Mouse (Mus musculus) embryonic facial prominence, embryonic 11.5 days (tissue): ENCODE measurements around the gene Mvb12b. TPM values are rescaled to one million over a fixed set of nuclear protein-coding genes. Genes with fewer than 3 reads are reported as not detected.

Experiments used
- ATAC-seq: fragments of 200-750 bp; cut with Nextera tagmentation; replicated peaks from 2 replicates; pipeline ENCODE4 v1.8.0; 2017; ENCODE audit warnings: low read depth; ENCODE audit not compliant: insufficient number of reproducible peaks, low FRiP score, low TSS enrichment
- DNase-seq: peaks from one replicate; pipeline ENCODE4 v3.0.0-alpha.2; 2015; ENCODE audit warnings: low spot score
- H3K27ac ChIP-seq: fragments of 300-500 bp; sonication (generic); replicated peaks from 2 replicates; pipeline ENCODE4 v1.5.1; 2014; ENCODE audit warnings: mild to moderate bottlenecking, low read depth, low read length, control low read depth
- H3K27me3 ChIP-seq: fragments of 300-500 bp; sonication (generic); 2 replicates; pipeline ENCODE4 v1.6.1; 2014; ENCODE audit warnings: mild to moderate bottlenecking, low read length, moderate library complexity, mixed read lengths; ENCODE audit not compliant: control insufficient read depth, insufficient read depth
- H3K36me3 ChIP-seq: fragments of 300-500 bp; sonication (generic); replicated peaks from 2 replicates; pipeline ENCODE4 v1.6.1; 2014; ENCODE audit warnings: low read depth, mild to moderate bottlenecking, low read length, moderate library complexity, mixed read lengths; ENCODE audit not compliant: control insufficient read depth, insufficient read depth
- H3K4me1 ChIP-seq: fragments of 300-500 bp; sonication (generic); 2 replicates; pipeline ENCODE4 v1.6.1; 2014; ENCODE audit warnings: low read length, mixed read lengths; ENCODE audit not compliant: control insufficient read depth, insufficient read depth
- H3K4me2 ChIP-seq: fragments of 300-500 bp; sonication (generic); 2 replicates; pipeline ENCODE4 v1.6.1; 2014; ENCODE audit warnings: low read depth, mild to moderate bottlenecking, control low read depth, low read length, moderate library complexity
- H3K4me3 ChIP-seq: fragments of 300-500 bp; sonication (generic); 2 replicates; pipeline ENCODE4 v1.5.1; 2014; ENCODE audit warnings: low read depth, low read length, control low read depth
- H3K9ac ChIP-seq: fragments of 300-500 bp; sonication (generic); replicated peaks from 2 replicates; pipeline ENCODE4 v1.6.1; 2014; ENCODE audit warnings: mild to moderate bottlenecking, control low read depth, low read length
- H3K9me3 ChIP-seq: fragments of 300-500 bp; sonication (generic); replicated peaks from 2 replicates; pipeline ENCODE4 v1.6.1; 2016; ENCODE audit warnings: mild to moderate bottlenecking, low read length, inconsistent platforms, mixed read lengths; ENCODE audit not compliant: control insufficient read depth
- WGBS: fragments of 180-500 bp; shearing (Covaris S2); extraction: QIAGEN DNeasy Blood & Tissue Kit; methylation state at CpG from one replicate; pipeline ENCODE4 v1.1.7; 2014; 5-methylcytosine and 5-hydroxymethylcytosine counted together
- polyA plus RNA-seq: library from polyadenylated mRNA; unstranded; fragments of >200 nt; fragmentation: Nextera tagmentation; extraction: Ambion mirVana; gene quantifications from 2 replicates; pipeline ENCODE4 v1.2.1, GENCODE M21; 2014

Mvb12b gene
- 23.3 and 25.6 TPM in 2 replicates for polyA plus RNA-seq

GRCm38 (mm10) chr2:33887328-33888099, at the start of gene Mvb12b:
Gene Mvb12b (minus strand): TSS chr2:33887946.
- Histone ChIP-seq H3K4me1 (no peaks in the 10 kb centered on the region), H3K9me3 (no peaks in the 10 kb centered on the region), H3K36me3 (no peaks in the 10 kb centered on the region), H3K27me3 (no peaks in the 10 kb centered on the region), H3K4me2 (peak within 1 kb of the TSS; percentile 88), H3K9ac (peak within 1 kb of the TSS; percentile 96), H3K4me3 (peak within 1 kb of the TSS; percentile 81), H3K27ac (peak within 1 kb of the TSS; percentile 77)
- ATAC-seq (peak; percentile 64), DNase-seq (peak; percentile 59)
- under 1% methylated on average over 19 of the region's 67 CpGs for WGBS

DNA sequence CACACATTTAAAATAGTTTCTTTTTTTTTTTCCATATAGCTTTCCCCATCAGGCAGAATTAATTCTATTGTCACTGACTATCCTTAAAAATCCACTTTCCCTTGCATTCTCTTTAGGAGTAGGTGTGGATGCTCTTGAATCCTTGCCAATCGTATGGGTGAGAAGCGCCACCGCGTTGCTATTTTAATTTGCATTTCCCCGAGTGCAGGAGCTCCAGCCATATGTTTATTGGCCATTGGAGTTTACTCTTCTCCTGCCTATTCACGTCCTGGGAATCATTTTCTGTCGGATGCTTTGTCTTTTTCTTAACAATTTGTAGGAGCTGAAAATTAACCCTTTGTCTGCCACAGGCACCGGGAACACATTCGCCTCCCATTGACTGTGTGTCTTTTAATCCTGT, 48.0 kb upstream of the Mvb12b start:
- no peak overlapping the region for H3K27ac ChIP-seq
- no peak overlapping the region for H3K9ac ChIP-seq
- WGBS = 65% methylated on average over 9 of the region's 9 CpGs
- no peaks in the 10 kb centered on the region for H3K36me3 ChIP-seq
- H3K9me3 ChIP-seq = no peaks in the 10 kb centered on the region; the same call in 1 of the 2 replicates
- H3K4me1 ChIP-seq = no peaks in the 10 kb centered on the region
- H3K27me3 ChIP-seq = no peaks in the 10 kb centered on the region
- no peak for DNase-seq
- no peak overlapping the region for H3K4me2 ChIP-seq
- no peak overlapping the region for H3K4me3 ChIP-seq
- ATAC-seq = no peak

GRCm38 (mm10) chr2:33933606-33934510, 46.1 kb upstream of the Mvb12b start:
- WGBS = 62% methylated on average over 10 of the region's 10 CpGs
- H3K9ac ChIP-seq = no peak overlapping the region
- DNase-seq (no peak), ATAC-seq (peak; percentile 85)
- H3K27ac ChIP-seq = no peak overlapping the region
- no peaks in the 10 kb centered on the region for H3K27me3 ChIP-seq
- H3K4me2 ChIP-seq = no peak overlapping the region
- H3K36me3 ChIP-seq = no peaks in the 10 kb centered on the region
- no peaks in the 10 kb centered on the region; the same call in 1 of the 2 replicates for H3K9me3 ChIP-seq
- H3K4me3 ChIP-seq = no peak overlapping the region
- H3K4me1 ChIP-seq = no peaks in the 10 kb centered on the region

DNA sequence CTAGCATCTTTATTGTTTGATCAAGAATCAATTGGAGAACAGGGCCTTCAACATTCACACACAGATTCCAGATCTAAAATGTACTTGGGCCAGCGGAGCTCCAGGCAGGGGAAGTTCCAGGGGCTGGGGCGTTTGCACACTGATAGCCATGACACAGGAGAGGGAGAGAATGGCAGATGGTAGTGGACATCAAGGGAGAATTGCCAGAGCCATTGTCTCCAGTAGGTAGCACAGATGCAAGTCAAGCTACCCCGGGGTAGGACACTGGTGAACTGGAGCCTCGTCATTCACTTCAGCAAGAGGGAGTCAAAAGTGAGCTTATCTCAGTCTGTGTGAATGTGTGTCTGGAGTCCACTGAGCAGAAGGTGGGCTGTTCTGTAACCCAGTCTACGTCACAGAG, 43.4 kb upstream of the Mvb12b start:
- no peaks in the 10 kb centered on the region for H3K36me3 ChIP-seq
- no peak overlapping the region for H3K4me2 ChIP-seq
- H3K9me3 ChIP-seq = no peaks in the 10 kb centered on the region; the same call in 1 of the 2 replicates

GRCm38 (mm10) chr2:33925288-33925687, 37.5 kb upstream of the Mvb12b start:
- H3K36me3 ChIP-seq = no peaks in the 10 kb centered on the region
- DNase-seq = no peak
- 75% methylated on average over 5 of the region's 5 CpGs for WGBS

More for the DNA sequence above, 43.4 kb upstream of the Mvb12b start:
- H3K27ac ChIP-seq = no peak overlapping the region
- ATAC-seq (no peak), DNase-seq (no peak)
- no peaks in the 10 kb centered on the region for H3K4me1 ChIP-seq
- WGBS = 84% methylated on average over 5 of the region's 5 CpGs
- H3K9ac ChIP-seq = no peak overlapping the region
- H3K4me3 ChIP-seq = no peak overlapping the region
- H3K27me3 ChIP-seq = no peaks in the 10 kb centered on the region

GRCm38 (mm10) chr2:33923482-33923881, 35.7 kb upstream of the Mvb12b start:
- Histone ChIP-seq H3K27me3 (no peaks in the 10 kb centered on the region; the same call in 1 of the 2 replicates), H3K4me3 (no peak overlapping the region), H3K27ac (no peak overlapping the region), H3K4me1 (peaks cover 3% of the 10 kb centered on the region; the same call in 1 of the 2 replicates), H3K9me3 (no peaks in the 10 kb centered on the region), H3K4me2 (no peak overlapping the region), H3K36me3 (no peaks in the 10 kb centered on the region), H3K9ac (no peak overlapping the region)
- 73% methylated on average over 5 of the region's 5 CpGs for WGBS
- ATAC-seq (no peak), DNase-seq (no peak)

More at GRCm38 (mm10) chr2:33925288-33925687, 37.5 kb upstream of the Mvb12b start:
- Histone ChIP-seq H3K4me3 (no peak overlapping the region), H3K9ac (no peak overlapping the region), H3K27me3 (no peaks in the 10 kb centered on the region; the same call in 1 of the 2 replicates), H3K9me3 (no peaks in the 10 kb centered on the region), H3K4me1 (no peaks in the 10 kb centered on the region), H3K4me2 (no peak overlapping the region), H3K27ac (no peak overlapping the region)
- no peak for ATAC-seq

DNA sequence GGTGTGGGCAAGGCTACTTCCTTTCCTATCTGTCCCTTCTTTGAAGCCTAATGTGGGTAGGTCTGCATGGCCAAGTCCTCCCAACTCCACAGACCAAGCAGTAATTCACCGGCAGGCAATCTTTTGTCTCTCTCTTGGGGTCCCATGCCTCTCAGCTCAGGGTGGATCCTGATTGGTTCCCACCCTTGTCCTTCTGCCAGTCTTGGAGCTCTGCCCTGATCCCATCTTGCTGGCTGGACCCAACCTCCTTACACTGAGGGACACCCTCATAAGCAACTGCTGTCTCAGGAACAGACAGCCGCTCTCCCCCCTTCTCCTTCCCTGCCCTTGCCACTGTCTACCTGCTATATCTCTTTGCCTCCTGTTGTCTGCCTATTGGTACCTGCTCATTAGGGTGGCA, 34.7 kb upstream of the Mvb12b start:
- Histone ChIP-seq H3K27me3 (no peaks in the 10 kb centered on the region; the same call in 1 of the 2 replicates), H3K9me3 (no peaks in the 10 kb centered on the region), H3K27ac (no peak overlapping the region), H3K4me2 (no peak overlapping the region), H3K4me1 (peaks cover 3% of the 10 kb centered on the region; the same call in 1 of the 2 replicates), H3K4me3 (no peak overlapping the region), H3K36me3 (no peaks in the 10 kb centered on the region), H3K9ac (no peak overlapping the region)
- no peak for ATAC-seq
- 85% methylated on average over 2 of the region's 2 CpGs for WGBS
- DNase-seq = no peak
